Mouse (Mus musculus) limb, embryonic 12.5 days (tissue): Measurements from ENCODE around the gene Olfr376. TPM values are rescaled to one million over a fixed set of nuclear protein-coding genes. Genes with fewer than 3 reads are reported as not detected.

Experiments
- polyA plus RNA-seq: library from polyadenylated mRNA; unstranded; fragments of >200 nt; fragmentation: Nextera tagmentation; extraction: Ambion mirVana; gene quantifications from 2 replicates; pipeline ENCODE4 v1.2.1, GENCODE M21; 2016

The Olfr376 gene
- polyA plus RNA-seq, 1 experiment from 2014 or later, result not detected

Other genes starting within 250 kb of the Olfr376 start
- gene Haspin, start 233.0 kb upstream of the Olfr376 start, polyA plus RNA-seq, result 19.7 and 21.6 TPM in 2 replicates
- 0.21 and 0.26 TPM in 2 replicates for gene P2rx5, start 210.8 kb upstream of the Olfr376 start, polyA plus RNA-seq
- gene Emc6, start 194.2 kb upstream of the Olfr376 start, polyA plus RNA-seq, result 99.3 and 101 TPM in 2 replicates
- gene Tax1bp3, start 194.2 kb upstream of the Olfr376 start, polyA plus RNA-seq, result 211 and 215 TPM in 2 replicates
- gene Ctns, start 172.2 kb upstream of the Olfr376 start, polyA plus RNA-seq, result 23.4 and 24.9 TPM in 2 replicates
- gene Shpk, start 171.8 kb upstream of the Olfr376 start, polyA plus RNA-seq, result 1.6 and 2.3 TPM in 2 replicates
- 0.08 TPM in 1 of 2 replicates, not detected in the other for gene Trpv1, start 137.0 kb upstream of the Olfr376 start, polyA plus RNA-seq
- gene Trpv3, start 103.9 kb upstream of the Olfr376 start, polyA plus RNA-seq, result 0.05 and 0.11 TPM in 2 replicates
- gene Aspa, start 41.6 kb upstream of the Olfr376 start, polyA plus RNA-seq, result 0.44 and 0.53 TPM in 2 replicates
- not detected in 2 replicates for gene Gm49340, start 41.5 kb upstream of the Olfr376 start, polyA plus RNA-seq
- not detected in 2 replicates for gene Spata22, start 41.5 kb upstream of the Olfr376 start, polyA plus RNA-seq
- not detected in 2 replicates for gene Olfr20, start 20.5 kb upstream of the Olfr376 start, polyA plus RNA-seq
- not detected in 2 replicates for gene Olfr1, start 28.4 kb downstream of the Olfr376 start, polyA plus RNA-seq
- not detected in 2 replicates for gene Olfr378, start 57.2 kb downstream of the Olfr376 start, polyA plus RNA-seq
- not detected in 2 replicates for gene Olfr380, start 86.3 kb downstream of the Olfr376 start, polyA plus RNA-seq
- not detected in 2 replicates for gene Olfr381, start 120.4 kb downstream of the Olfr376 start, polyA plus RNA-seq
- not detected in 2 replicates for gene Olfr382, start 146.0 kb downstream of the Olfr376 start, polyA plus RNA-seq
- not detected in 2 replicates for gene Olfr385, start 221.8 kb downstream of the Olfr376 start, polyA plus RNA-seq
- not detected in 2 replicates for gene Olfr384, start 227.3 kb downstream of the Olfr376 start, polyA plus RNA-seq